Mouse (Mus musculus) liver, embryonic 14.5 days (tissue): Measurements from ENCODE around the gene Kif6. TPM values are rescaled to one million over a fixed set of nuclear protein-coding genes. Genes with fewer than 3 reads are reported as not detected.

Experiments used
- ATAC-seq: fragments of 200-750 bp; cut with Nextera tagmentation; 2 replicates; pipeline ENCODE4 v1.8.0; 2017; ENCODE audit warnings: moderate number of reproducible peaks, mild to moderate bottlenecking, moderate library complexity; ENCODE audit not compliant: insufficient read depth
- DNase-seq, 3 experiments: peaks; one replicate each; pipeline ENCODE4 v3.0.0-alpha.2; 2012 to 2013; ENCODE audit warnings: low read depth in 3 of 3, low spot score in 3 of 3
- H3K27ac ChIP-seq: fragments of 300-500 bp; sonication (generic); 2 replicates; pipeline ENCODE4 v1.5.1; 2014; ENCODE audit warnings: moderate library complexity, mild to moderate bottlenecking, control low read depth, inconsistent platforms
- H3K27me3 ChIP-seq: fragments of 300-500 bp; sonication (generic); 2 replicates; pipeline ENCODE4 v1.6.1; 2014; ENCODE audit warnings: mild to moderate bottlenecking, low read length, moderate library complexity; ENCODE audit not compliant: control insufficient read depth, insufficient read depth
- H3K36me3 ChIP-seq: fragments of 300-500 bp; sonication (generic); replicated peaks from 2 replicates; pipeline ENCODE4 v1.6.1; 2014; ENCODE audit warnings: low read depth; ENCODE audit not compliant: control insufficient read depth, insufficient read depth
- H3K4me1 ChIP-seq, 2 experiments: fragments of 200-500 bp in 1 of 2; fragments of 300-500 bp in 1 of 2; sonication (generic) in 1 of 2; replicated peaks; 2 replicates each; pipeline ENCODE4 v1.6.1; 2012 to 2014; ENCODE audit warnings: antibody characterized with exemption in 1 of 2, inconsistent platforms in 1 of 2, low read length in 1 of 2; ENCODE audit not compliant: control insufficient read depth in 2 of 2, insufficient read depth in 2 of 2
- H3K4me2 ChIP-seq: fragments of 300-500 bp; sonication (generic); 2 replicates; pipeline ENCODE4 v1.6.1; 2014; ENCODE audit warnings: low read depth, mild to moderate bottlenecking, control low read depth, moderate library complexity
- H3K4me3 ChIP-seq, 2 experiments: fragments of 200-500 bp in 1 of 2; fragments of 300-500 bp in 1 of 2; sonication (generic) in 1 of 2; 2 replicates each; pipeline ENCODE4 v1.5.1; 2012 to 2014; ENCODE audit warnings: low read depth in 2 of 2, low read length in 2 of 2, mild to moderate bottlenecking in 2 of 2, control low read depth in 1 of 2, inconsistent platforms in 1 of 2, moderate library complexity in 1 of 2; ENCODE audit not compliant: insufficient read depth in 1 of 2
- H3K9ac ChIP-seq: fragments of 300-500 bp; sonication (generic); replicated peaks from 2 replicates; pipeline ENCODE4 v1.6.1; 2014; ENCODE audit warnings: mild to moderate bottlenecking, control low read depth, moderate library complexity
- H3K9me3 ChIP-seq: fragments of 300-500 bp; sonication (generic); 2 replicates; pipeline ENCODE4 v1.6.1; 2016; ENCODE audit warnings: low read length, mixed read lengths; ENCODE audit not compliant: control insufficient read depth
- CTCF ChIP-seq: IDR thresholded peaks from 2 replicates; pipeline ENCODE4 v1.5.1; 2016; ENCODE audit warnings: antibody characterized with exemption, low read depth, control low read depth
- EP300 ChIP-seq: IDR thresholded peaks from 2 replicates; pipeline ENCODE4 v1.6.1; 2016; ENCODE audit warnings: antibody characterized with exemption, low read depth
- WGBS: fragments of 180-500 bp; shearing (Covaris S2); extraction: QIAGEN DNeasy Blood & Tissue Kit; methylation state at CpG from one replicate; pipeline ENCODE4 v1.1.7; 2014; ENCODE audit not compliant: insufficient replicate concordance; 5-methylcytosine and 5-hydroxymethylcytosine counted together
- polyA plus RNA-seq, 2 experiments: library from polyadenylated mRNA; depleted of rRNA in 1 of 2; stranded (reverse) in 1 of 2; unstranded in 1 of 2; fragments of >200 nt; fragmentation: Nextera tagmentation in 1 of 2; extraction: Ambion mirVana in 1 of 2; gene quantifications; 2 replicates each; pipeline versions ENCODE4 v1.2.1 to v1.2.3; 2012 to 2014

The Kif6 gene
- polyA plus RNA-seq, 2 experiments = 0.06 TPM; not detected in 1

DNA sequence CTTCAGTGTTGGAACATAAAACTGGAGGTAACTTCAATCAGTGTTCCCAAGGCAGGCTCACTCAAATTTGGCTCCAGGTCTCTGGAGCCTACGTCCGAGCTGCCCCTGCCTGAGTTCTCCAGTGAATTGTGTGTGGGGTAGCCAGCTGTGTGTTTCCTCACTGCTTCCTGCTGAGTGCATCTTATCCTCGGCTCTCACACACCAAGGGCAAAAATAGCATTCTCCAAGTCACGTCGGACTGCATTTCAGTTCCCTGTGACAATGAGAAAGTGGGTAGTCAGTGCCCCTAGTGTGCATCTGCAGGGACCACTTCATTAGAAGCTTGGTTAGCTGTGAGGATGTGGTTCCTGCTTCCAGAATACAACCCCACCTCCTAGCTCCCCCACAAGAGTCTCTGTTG is 222.5 kb downstream of the Kif6 start:
- H3K27ac ChIP-seq = no peak overlapping the region
- no peak for DNase-seq
- TF ChIP-seq CTCF (no peak), EP300 (no peak)
- H3K4me3 ChIP-seq = no peak overlapping the region
- no peaks in the 10 kb centered on the region for H3K36me3 ChIP-seq
- H3K9me3 ChIP-seq = no peaks in the 10 kb centered on the region
- no peak for ATAC-seq
- no peaks in the 10 kb centered on the region for H3K4me1 ChIP-seq
- H3K4me2 ChIP-seq = no peak overlapping the region
- H3K9ac ChIP-seq = no peak overlapping the region
- no peaks in the 10 kb centered on the region for H3K27me3 ChIP-seq
- WGBS = 25% methylated on average over 5 of the region's 5 CpGs

DNA sequence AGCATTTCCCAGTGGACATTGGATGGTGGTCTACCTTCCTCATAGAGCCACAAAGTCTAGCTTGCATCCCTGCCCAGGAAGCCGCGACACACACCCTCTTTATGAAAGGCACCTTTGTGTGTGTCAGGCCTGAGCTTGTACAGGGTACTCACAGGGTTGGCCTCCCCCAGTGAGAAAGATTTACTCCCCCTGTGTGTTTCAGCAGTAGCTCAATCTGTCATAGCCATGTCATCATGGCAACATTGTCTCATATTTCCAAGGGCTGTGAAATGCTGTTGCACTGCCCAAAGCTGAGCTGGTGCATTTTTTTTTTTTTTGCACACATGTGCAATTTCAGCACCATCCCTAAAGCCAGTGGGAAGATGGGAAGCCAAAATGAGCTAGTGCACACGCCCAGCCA is 224.3 kb downstream of the Kif6 start:
- no peaks in the 10 kb centered on the region for H3K9me3 ChIP-seq
- 47% methylated on average over 3 of the region's 3 CpGs for WGBS

GRCm38 (mm10) chr17:49851210-49851609 is 236.3 kb downstream of the Kif6 start:
- ATAC-seq (no peak), DNase-seq (no peak)
- Histone ChIP-seq H3K27me3 (no peaks in the 10 kb centered on the region), H3K4me3 (no peak overlapping the region), H3K27ac (no peak overlapping the region), H3K9ac (no peak overlapping the region), H3K36me3 (no peaks in the 10 kb centered on the region), H3K4me2 (no peak overlapping the region), H3K4me1 (no peaks in the 10 kb centered on the region), H3K9me3 (no peaks in the 10 kb centered on the region)
- 21% methylated on average over 3 of the region's 3 CpGs for WGBS
- TF ChIP-seq CTCF (no peak), EP300 (no peak)

More for the DNA sequence above, 224.3 kb downstream of the Kif6 start:
- TF ChIP-seq CTCF (no peak), EP300 (no peak)
- Histone ChIP-seq H3K4me1 (no peaks in the 10 kb centered on the region), H3K36me3 (no peaks in the 10 kb centered on the region), H3K27me3 (no peaks in the 10 kb centered on the region), H3K9ac (no peak overlapping the region), H3K4me3 (no peak overlapping the region), H3K27ac (no peak overlapping the region), H3K4me2 (no peak overlapping the region)
- DNase-seq (no peak), ATAC-seq (no peak)

DNA sequence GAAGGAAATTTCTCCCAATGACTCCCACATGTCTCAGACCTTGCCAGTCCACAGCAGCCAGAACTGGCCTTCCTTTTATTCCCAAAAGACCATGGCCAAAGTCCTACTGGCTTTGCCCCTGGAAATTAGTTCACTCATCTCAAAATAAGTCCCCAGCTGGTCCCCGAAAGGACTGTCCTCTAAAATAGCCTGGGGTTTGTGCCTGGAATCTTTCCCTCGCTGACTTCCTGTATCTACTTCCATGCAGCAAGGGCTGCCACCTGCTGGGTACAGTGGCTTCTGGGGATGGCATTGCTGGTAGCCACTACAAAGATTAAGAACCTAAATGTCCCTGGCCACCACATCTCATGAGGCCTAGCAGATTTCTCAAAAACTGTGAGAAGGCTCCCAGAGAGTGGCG is 237.2 kb downstream of the Kif6 start:
- Histone ChIP-seq H3K27ac (no peak overlapping the region), H3K4me3 (no peak overlapping the region), H3K9ac (no peak overlapping the region), H3K4me1 (no peaks in the 10 kb centered on the region), H3K27me3 (no peaks in the 10 kb centered on the region), H3K9me3 (no peaks in the 10 kb centered on the region), H3K4me2 (no peak overlapping the region), H3K36me3 (no peaks in the 10 kb centered on the region)
- ATAC-seq (no peak), DNase-seq (no peak)
- TF ChIP-seq EP300 = no peak
- TF ChIP-seq CTCF = no peak
- 47% methylated on average over 3 of the region's 3 CpGs for WGBS

GRCm38 (mm10) chr17:49855785-49856184 is 240.8 kb downstream of the Kif6 start:
- no peaks in the 10 kb centered on the region for H3K9me3 ChIP-seq
- no peak for TF ChIP-seq EP300
- no peak for TF ChIP-seq CTCF
- H3K4me1 ChIP-seq = no peaks in the 10 kb centered on the region
- no peaks in the 10 kb centered on the region for H3K27me3 ChIP-seq
- H3K27ac ChIP-seq = no peak overlapping the region
- no peak overlapping the region for H3K9ac ChIP-seq
- H3K4me3 ChIP-seq = no peak overlapping the region
- H3K36me3 ChIP-seq = no peaks in the 10 kb centered on the region
- H3K4me2 ChIP-seq = no peak overlapping the region
- ATAC-seq (no peak), DNase-seq (no peak)
- 27% methylated on average over 4 of the region's 4 CpGs for WGBS
